Mouse (Mus musculus): ENCODE measurements around the gene Slc5a2.

DNA sequence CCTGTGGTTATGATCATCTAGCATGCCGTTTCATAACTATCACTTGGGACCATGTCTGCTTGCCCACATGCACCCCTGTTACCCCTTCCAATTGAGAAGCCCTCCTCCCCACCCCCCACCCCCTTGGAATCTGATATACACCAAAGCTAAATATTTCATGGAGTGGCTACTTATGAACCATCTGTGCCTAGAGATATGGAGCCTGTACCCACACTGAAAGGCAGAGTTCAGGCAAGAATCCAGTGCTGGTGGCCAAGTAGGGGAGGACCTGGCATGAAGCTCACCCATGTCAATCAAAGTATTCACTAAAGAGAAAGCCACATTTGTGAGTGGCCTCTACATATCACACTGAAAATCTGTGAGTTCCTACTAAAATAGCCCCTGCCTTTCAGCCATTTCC, 44.3 kb downstream of the Slc5a2 start:
- no peak for TF ChIP-seq CTCF (IDR thresholded peaks at IDR 0.05; ENCODE audit: extremely low read depth, insufficient read depth, insufficient read length, insufficient replicate concordance)
- no peak for TF ChIP-seq POLR2A (IDR thresholded peaks at IDR 0.05; ENCODE audit: low read depth, low read length)

Data from spleen, adult 2 months (tissue).